Mouse (Mus musculus) layer of hippocampus, adult 9-11 months (tissue): ENCODE measurements around the gene Rps6kb1.
"Not testable (repeated sequence)": the region's sequence is repeated elsewhere in the genome, so short reads cannot be mapped to it uniquely, and the experiment has no call there.

Experiments
- DNase-seq: peaks from one replicate; pipeline ENCODE4 v3.0.0; 2022

Rps6kb1 gene

DNA sequence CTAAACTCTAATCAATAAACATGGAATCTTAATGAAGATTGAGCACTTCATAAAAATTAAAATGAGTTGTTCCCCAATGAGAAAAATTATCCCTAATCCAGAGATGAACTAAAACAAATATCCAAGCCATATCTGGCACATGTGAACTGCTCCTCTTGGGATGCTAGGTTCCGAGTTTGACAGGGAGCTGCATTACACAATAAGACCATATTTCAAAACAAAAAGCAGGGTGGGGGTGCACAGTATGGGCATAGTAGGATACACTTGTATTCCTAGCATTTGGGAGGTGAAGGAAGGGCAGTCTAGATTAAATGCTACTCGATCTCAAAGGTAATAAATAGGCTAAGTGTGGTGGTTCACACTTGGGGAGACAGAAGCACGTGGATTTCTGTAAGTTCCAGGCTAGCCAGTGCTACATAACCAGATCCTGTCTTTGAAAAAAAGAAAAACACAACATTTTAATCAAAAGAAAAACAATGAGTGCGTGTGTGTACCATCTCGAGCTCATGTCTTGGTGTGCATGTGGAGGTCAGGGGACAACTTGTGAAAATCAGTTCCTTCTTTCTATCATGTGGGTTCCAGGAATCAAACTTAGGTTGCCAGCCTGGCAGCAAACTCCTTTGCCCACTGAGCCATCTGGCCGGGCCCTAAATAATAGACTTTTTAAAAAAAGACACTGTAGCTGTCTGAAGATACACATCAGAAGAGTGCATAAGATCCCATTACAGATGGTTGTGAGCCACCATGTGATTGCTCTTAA, 4.7 kb downstream of the Rps6kb1 start:
- DNase-seq, result no peak

DNA sequence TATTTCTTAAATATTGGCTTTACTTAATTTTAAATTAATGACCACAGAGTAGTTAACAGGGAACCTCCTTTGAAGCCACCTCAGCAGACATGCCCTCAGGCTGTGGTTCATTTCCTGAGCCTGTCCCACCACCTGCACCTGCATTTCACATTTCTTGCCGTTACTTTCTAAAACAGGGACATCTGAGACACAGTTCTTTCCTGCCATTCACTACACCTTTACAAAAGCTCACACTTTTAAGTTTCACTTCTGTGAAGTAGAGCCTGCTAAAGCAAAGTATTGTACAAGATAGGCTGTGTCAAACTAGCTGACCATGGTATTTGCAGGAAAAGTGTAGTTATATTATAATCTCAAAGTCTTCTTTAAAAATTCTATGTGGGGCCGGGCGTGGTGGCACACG, 5.8 kb downstream of the Rps6kb1 start:
- no peak for DNase-seq

DNA sequence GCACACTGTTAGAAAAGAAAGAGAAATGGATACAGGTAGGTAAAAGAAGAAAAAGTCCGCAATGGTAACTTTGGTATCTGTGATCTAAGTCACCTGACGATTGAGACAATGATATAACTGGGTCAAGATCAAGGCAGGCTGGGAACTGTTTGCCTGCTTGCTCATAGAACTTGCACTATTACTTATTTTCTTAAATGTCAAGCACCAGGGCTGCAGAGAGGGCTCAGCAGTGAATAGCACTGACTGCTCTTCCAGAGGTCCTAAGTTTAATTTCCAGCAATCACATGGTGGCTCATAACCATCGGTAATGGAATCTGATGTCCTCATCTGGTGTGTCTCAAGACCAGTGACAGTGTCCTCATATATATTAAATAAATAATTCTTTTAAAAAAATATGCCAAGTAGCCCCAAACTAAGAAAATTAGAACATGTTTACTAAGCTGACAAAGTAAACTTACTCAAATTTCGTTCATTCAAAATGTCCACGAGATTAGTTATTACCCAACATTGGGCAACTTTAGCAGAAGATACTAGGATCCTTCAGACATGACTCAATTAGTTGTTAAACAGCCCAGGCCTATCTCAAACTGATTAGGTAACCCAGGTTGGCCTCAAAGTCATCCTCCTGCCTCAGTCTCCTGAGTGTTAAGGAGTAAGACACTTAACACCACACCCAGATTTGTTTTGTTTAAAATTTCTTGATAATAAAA, 10.2 kb downstream of the Rps6kb1 start:
- DNase-seq, result no peak

DNA sequence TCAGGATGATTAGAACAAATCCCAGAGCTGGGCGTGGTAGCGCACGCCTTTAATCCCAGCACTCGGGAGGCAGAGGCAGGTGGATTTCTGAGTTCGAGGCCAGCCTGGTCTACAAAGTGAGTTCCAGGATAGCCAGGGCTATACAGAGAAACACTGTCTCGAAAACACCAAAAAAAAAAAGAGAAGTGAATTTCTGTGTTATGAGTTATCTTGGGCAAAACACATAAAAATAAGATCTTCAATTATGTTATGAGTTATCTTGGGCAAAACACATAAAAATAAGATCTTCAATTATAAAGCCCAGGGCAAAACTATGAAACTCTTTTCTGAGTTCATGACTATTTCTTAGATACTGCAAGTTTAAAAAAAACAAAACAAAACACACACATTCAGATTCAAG, 11.3 kb downstream of the Rps6kb1 start:
- DNase-seq, result not testable (repeated sequence)

- no peak for DNase-seq
Observed at GRCm38 (mm10) chr11:86532834-86533233, 11.8 kb downstream of the Rps6kb1 start.

DNA sequence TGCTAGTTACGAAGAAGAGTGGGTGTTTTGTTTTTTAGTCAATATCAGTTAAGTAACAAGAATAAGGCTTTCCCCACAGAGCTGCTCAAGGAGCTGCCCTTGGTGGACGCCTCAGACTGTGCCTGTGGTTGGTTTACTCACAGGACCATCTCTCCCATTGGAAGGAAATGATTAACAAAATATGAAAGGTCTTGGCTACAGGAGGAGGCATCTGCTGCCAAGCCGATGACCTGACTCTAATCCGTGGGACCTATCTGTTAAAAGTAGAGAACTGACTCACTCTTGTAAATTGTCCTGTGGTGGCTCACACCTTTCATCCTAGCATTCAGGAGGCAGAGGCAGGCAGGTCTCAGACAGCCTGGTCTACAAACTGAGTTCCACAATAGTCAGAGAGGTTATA, 17.1 kb downstream of the Rps6kb1 start:
- DNase-seq, result no peak

DNA sequence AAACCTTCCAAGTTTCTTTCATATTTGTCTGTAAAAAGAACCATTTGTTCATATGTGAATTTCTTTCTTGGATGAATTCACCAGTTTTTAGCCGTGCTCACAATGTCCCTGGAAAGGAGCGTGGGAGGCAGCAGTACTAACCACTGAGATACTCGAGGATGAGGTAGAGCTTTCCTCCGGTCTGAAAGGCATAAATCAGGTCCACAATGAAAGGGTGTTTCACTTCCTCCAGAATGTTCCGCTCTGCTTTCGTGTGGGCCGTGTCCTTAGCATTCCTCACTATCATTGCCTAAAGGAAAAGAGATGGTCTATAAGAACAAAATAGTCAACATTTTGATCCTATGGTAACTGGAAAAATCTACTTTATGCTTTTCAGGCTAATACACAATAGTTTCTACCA, 24.9 kb downstream of the Rps6kb1 start:
- no peak for DNase-seq

DNA sequence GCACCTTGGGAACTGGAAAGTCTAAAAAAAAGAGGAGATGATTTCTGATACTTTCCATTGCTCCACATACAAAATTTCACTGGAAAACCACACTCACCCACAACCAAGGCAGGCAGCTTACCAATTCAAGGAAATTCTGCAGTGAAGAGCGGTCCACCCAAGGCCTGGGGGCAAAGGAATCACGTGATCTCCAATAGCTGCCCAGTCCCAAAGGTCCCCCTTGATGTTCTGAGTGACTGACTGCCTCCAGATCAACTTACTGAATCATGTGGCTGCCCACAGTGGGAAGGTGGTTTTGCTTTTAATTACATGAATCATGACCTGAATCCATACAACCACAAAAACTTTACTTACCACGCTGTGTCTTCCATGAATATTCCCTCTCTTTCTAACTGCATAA, 27.4 kb downstream of the Rps6kb1 start:
- no peak for DNase-seq

DNA sequence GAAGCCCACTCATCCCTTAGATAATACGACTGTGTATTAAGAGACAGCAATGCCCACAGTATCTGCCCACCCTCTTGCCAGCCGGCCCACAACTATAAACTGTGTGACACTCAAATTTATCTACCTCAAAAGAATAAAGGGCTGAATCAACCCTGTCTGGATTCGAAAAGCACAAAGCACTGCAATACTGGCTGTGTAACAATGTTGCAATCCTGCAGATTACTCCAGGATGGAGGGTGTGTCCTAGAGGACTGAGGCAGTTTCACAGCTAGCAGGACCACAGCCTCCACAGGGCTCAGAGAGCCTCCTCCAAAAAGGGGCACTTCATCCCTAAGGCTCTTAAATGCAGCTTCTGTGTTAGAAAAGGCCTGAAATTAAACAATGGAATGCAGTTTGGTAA, 28.0 kb downstream of the Rps6kb1 start:
- DNase-seq, result no peak

- no peak for DNase-seq
Observed at GRCm38 (mm10) chr11:86507991-86508390, 36.6 kb downstream of the Rps6kb1 start.

- no peak for DNase-seq
Observed at GRCm38 (mm10) chr11:86507334-86507733, 37.3 kb downstream of the Rps6kb1 start.

DNA sequence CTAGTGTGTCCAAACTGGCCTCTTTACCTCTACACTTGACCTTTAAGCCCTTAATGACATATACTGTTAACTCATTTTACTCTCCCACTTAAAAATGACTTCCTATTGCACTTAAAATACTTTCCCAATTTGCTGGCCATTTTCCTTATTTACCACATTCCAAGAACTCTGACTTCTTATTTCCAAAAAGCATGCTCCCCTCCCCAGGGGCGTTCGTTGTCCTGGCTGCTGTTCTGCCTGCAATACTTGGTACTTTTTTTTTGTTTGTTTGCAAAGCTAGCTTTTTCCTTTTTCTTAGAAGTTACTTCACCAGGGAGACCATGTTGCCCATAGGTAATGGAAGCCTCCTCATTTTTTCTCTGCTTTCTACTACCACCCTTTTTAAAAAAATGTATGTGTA, 41.5 kb downstream of the Rps6kb1 start:
- DNase-seq, result no peak

DNA sequence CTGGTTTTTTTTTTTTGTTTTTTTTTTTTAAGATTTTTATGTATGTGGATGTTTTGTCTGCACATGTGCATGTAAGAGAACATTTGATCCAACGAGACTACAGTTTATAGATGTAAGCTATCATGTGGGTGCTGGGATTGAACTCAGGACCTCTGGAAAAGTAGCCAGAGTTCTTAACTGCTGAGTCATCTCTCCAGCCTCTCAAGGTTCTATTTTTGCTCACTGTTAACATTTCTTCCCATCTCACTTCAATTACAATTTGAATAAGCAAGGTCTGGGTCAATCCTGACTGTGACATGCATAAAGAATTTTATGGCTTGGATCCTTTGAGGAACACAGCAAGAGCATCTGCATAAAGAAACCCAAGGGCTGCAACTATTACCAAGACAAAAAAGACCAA, 43.8 kb downstream of the Rps6kb1 start:
- DNase-seq, result no peak

DNA sequence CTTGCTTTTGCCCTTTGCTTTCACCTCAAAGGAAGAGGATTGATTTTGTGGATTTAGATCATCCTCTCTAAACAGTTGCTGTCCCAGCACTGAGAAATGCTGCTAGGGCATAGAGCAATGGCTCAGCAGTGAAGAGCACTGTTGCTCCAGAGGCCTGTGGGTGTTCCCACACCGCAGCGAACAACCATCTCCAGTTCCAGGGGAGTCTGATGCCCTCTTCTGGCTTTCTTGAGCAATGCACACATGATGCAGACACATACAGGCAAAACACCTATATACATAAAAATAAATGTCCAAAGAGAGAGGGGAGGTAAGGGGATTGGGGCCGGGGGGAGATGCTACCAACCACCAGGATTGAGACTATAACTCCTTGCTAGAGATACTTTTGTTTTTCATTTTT, 46.7 kb downstream of the Rps6kb1 start:
- DNase-seq, result no peak

DNA sequence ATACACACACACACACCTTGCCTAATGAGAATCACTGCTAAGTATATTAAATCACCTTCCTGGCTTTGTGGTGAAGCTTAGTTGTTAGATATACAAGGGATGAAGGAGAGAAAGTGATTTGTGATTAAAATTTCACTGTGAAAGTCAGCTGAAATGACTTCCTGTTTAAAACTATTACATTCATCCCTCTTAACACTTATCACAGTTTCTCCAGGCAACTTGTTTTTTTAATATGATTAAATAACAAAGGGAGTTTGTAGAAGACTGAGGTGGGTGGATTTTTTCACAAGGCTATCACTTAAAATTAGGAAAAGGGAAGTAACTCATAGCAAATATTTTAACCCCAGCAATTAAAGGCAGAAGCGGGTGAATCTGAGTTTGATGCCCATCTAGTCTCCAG, 47.2 kb downstream of the Rps6kb1 start:
- DNase-seq, result no peak

DNA sequence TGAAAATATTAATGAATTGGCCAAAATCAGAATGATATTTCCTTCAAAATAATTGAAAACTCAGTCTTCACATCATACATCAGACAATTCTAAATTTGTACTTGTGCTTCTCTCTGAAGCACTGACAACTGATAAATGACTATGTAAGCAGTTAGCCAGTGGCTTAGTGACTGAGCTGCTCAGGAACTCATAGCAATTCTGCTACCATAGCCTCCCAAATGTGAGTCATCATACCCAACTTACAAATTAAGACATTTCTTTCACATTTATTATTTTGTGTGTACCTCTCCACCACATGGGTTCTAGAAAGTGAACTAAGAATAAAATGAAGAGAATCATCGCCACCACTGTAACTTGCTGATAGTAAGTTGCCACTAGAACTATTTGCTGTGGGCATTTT, 53.8 kb downstream of the Rps6kb1 start:
- DNase-seq, result no peak

- peak; percentile 39 for DNase-seq
Observed at GRCm38 (mm10) chr11:86484910-86485510, 59.6 kb downstream of the Rps6kb1 start.

GRCm38 (mm10) chr11:86484101-86484868, 60.3 kb downstream of the Rps6kb1 start, which contains the start of gene Rnft1:
TSS of gene Rnft1 (plus strand) at chr11:86484657.
- DNase-seq, result peak; percentile 99

DNA sequence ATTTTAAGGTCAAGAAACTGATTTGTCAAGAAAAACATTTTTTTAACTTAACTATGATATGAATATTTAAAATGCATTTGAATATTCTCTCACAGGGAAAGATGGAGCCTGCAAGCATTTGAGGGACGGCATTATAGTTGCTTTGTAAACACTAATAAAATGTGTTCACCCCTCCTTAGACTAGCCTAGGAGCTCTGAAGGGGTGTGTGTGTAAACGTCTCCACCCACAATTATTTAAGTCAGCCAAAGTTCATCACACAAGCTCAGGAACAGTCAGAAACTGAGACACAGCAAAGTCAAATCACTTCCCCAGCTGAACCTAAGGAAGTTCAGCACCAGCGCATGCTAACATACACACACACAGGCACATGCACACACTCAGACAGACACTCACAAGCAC, 71.0 kb downstream of the Rps6kb1 start:
- no peak for DNase-seq

- no peak for DNase-seq
Observed at GRCm38 (mm10) chr11:86472771-86473171, 71.8 kb downstream of the Rps6kb1 start.

DNA sequence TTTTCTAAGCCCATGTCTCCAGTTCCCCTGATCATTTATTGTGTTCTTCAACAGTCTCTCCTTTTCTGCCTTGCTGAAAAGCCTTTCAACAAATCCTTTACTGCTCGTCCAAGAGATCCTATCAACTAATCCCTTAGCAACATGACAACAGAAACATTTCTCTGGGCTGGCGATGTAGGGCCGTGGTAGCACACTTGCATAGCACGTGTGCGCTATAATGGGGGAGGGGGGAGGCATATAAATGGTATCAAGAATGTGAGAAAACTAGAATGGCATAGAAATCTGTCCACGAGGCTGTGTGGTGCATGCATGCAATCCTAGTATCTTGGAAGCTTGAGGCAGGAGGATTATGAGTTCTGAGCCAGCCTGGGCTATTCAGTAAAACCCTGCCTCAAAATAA, 72.8 kb downstream of the Rps6kb1 start:
- DNase-seq, result no peak

GRCm38 (mm10) chr11:86468971-86469370, 75.6 kb downstream of the Rps6kb1 start:
- DNase-seq, result no peak

DNA sequence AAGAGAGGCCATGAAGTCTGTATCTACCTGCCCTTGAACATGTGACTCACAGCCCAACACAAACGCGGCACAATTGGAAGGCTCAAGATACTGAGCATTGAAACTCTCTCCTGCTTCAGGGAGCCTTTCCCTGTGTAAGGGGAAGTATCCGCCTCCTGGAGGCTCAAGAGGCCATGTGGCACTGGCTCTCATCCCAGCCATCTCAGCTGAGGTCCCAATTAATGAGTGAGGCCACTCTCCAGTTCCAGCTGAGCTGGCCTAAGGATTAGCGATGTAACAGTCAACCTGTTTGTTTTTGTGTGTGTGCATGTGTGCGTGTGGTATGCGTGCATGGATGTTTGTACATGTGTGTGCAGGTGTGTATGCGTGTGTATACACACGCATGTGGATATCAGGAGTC, 76.3 kb downstream of the Rps6kb1 start:
- DNase-seq, result no peak
